Mouse (Mus musculus) gastrocnemius, adult 2 months (tissue): ENCODE data around the gene Apc2. TPM values are rescaled to one million over a fixed set of nuclear protein-coding genes. Genes with fewer than 3 reads are reported as not detected.

Experiments used
- DNase-seq: peaks from one replicate; pipeline ENCODE4 v3.0.0; 2022
- H3K27ac ChIP-seq: fragments of 200-600 bp; 2 replicates; pipeline ENCODE4 v1.8.1; 2022; ENCODE audit warnings: mild to moderate bottlenecking
- H3K4me3 ChIP-seq: fragments of 200-600 bp; 2 replicates; pipeline ENCODE4 v1.8.1; 2022; ENCODE audit warnings: mild to moderate bottlenecking, moderate library complexity
- CTCF ChIP-seq: fragments of 200-600 bp; IDR thresholded peaks from 2 replicates; pipeline ENCODE4 v1.8.1; 2022; ENCODE audit warnings: antibody characterized with exemption, mild to moderate bottlenecking, moderate library complexity
- intact Hi-C: fragments of 180-260 bp; cut with DNase I; formaldehyde crosslinking; loops from one replicate; pipeline ENCODE4 v1.15.1; 2025
- total RNA-seq, 2 experiments: library from RNA; stranded (reverse); gene quantifications; 2 replicates each; pipeline ENCODE4 v1.2.3; 2021

Gene Apc2
- total RNA-seq, 2 experiments from 2014 or later, result 0.20 to 0.77 TPM

GRCm38 (mm10) chr10:80320340-80320760 is 24.6 kb downstream of the Apc2 start, which contains the start of gene 2310011J03Rik:
TSS of gene 2310011J03Rik (minus strand) at chr10:80320537.
- Histone ChIP-seq H3K27ac (peak within 1 kb of the TSS; percentile 89), H3K4me3 (peak within 1 kb of the TSS; percentile 97)
- TF ChIP-seq CTCF, result no peak
- intact Hi-C loops, result loop anchor here (1.0 kb wide), 1 partner anchor 28 kb away; the partner anchor contains the start of gene Rps15
- peak; percentile 95 for DNase-seq

- H3K27ac ChIP-seq, result peak overlapping the region; percentile 89
- DNase-seq, result no peak
- H3K4me3 ChIP-seq, result peak overlapping the region; percentile 97; the same call in 1 of the 2 replicates
- TF ChIP-seq CTCF, result no peak
- intact Hi-C loops, result no loop called here
Observed at GRCm38 (mm10) chr10:80321014-80321669, 25.4 kb downstream of the Apc2 start.

GRCm38 (mm10) chr10:80321670-80322581 is 26.1 kb downstream of the Apc2 start:
- TF ChIP-seq CTCF, result no peak
- H3K4me3 ChIP-seq, result no peak overlapping the region
- peak overlapping the region; percentile 89; the same call in 1 of the 2 replicates for H3K27ac ChIP-seq
- intact Hi-C loops, result no loop called here
- DNase-seq, result no peak

GRCm38 (mm10) chr10:80322811-80323211 is 27.0 kb downstream of the Apc2 start:
- Histone ChIP-seq H3K27ac (peak overlapping the region; percentile 89), H3K4me3 (peak overlapping the region; percentile 75)
- intact Hi-C loops, result no loop called here
- DNase-seq, result no peak
- no peak for TF ChIP-seq CTCF

GRCm38 (mm10) chr10:80323261-80324119 is 27.7 kb downstream of the Apc2 start:
- peak overlapping the region; percentile 75 for H3K4me3 ChIP-seq
- peak; percentile 90 for DNase-seq
- intact Hi-C loops, result no loop called here
- peak overlapping the region; percentile 89 for H3K27ac ChIP-seq
- peak; percentile 10; the same call in 1 of the 2 replicates for TF ChIP-seq CTCF

GRCm38 (mm10) chr10:80324120-80325037 is 28.6 kb downstream of the Apc2 start:
- no peak for TF ChIP-seq CTCF
- no peak for DNase-seq
- intact Hi-C loops, result no loop called here
- Histone ChIP-seq H3K27ac (peak overlapping the region; percentile 89), H3K4me3 (peak overlapping the region; percentile 75)

- no peak overlapping the region for H3K27ac ChIP-seq
- DNase-seq, result no peak
- TF ChIP-seq CTCF, result no peak
- intact Hi-C loops, result no loop called here
- no peak overlapping the region for H3K4me3 ChIP-seq
Observed at GRCm38 (mm10) chr10:80325045-80325444, 29.3 kb downstream of the Apc2 start.

- intact Hi-C loops, result no loop called here
- TF ChIP-seq CTCF, result no peak
- DNase-seq, result peak; percentile 99
- peak within 1 kb of the TSS; percentile 74 for H3K4me3 ChIP-seq
- peak within 1 kb of the TSS; percentile 61 for H3K27ac ChIP-seq
Observed at GRCm38 (mm10) chr10:80329273-80330081, 33.7 kb downstream of the Apc2 start, which contains the start of the genes Pcsk4 and Reep6. TSS of gene Pcsk4 (minus strand) at chr10:80329498. TSS of gene Reep6 (plus strand) at chr10:80329953.

- DNase-seq, result no peak
- Histone ChIP-seq H3K4me3 (peak overlapping the region; percentile 74), H3K27ac (peak overlapping the region; percentile 59; the same call in 1 of the 2 replicates)
- TF ChIP-seq CTCF, result no peak
- intact Hi-C loops, result no loop called here
Observed at GRCm38 (mm10) chr10:80330084-80330483, 34.3 kb downstream of the Apc2 start.

GRCm38 (mm10) chr10:80330888-80331287 is 35.1 kb downstream of the Apc2 start:
- no peak for TF ChIP-seq CTCF
- H3K4me3 ChIP-seq, result no peak overlapping the region

More at GRCm38 (mm10) chr10:80330888-80331287, 35.1 kb downstream of the Apc2 start:
- intact Hi-C loops, result no loop called here
- H3K27ac ChIP-seq, result no peak overlapping the region
- DNase-seq, result no peak
